Mouse (Mus musculus): ENCODE data around the gene Ppp1r3g. TPM values are rescaled to one million over a fixed set of nuclear protein-coding genes. Genes with fewer than 3 reads are reported as not detected.

The Ppp1r3g gene
- polyA plus RNA-seq, 1 experiment from 2014 or later: 4.3 TPM

- Histone ChIP-seq H3K9ac (ENCODE audit: low read length) (peak overlapping the region; percentile 38; the same call in 1 of the 2 replicates), H3K27ac (replicated peaks in 1 of 2; ENCODE audit: control insufficient read depth in 1 of 2, insufficient read depth in 1 of 2, low read depth in 2 of 2, low read length in 2 of 2) (peak overlapping the region; percentile 48 to 66), H3K9me3 (ENCODE audit: control insufficient read depth, low read length) (no peaks in the 10 kb centered on the region), H3K4me2 (ENCODE audit: low read length) (no peak overlapping the region), H3K4me1 (ENCODE audit: control insufficient read depth in 2 of 2, insufficient read depth in 2 of 2, low read length in 2 of 2) (peaks cover 31 to 59% of the 10 kb centered on the region in 2 experiments), H3K36me3 (ENCODE audit: control insufficient read depth, insufficient read depth, low read length) (no peaks in the 10 kb centered on the region), H3K27me3 (ENCODE audit: control insufficient read depth, insufficient read depth, low read length) (no peaks in the 10 kb centered on the region), H3K4me3 (ENCODE audit: control insufficient read depth in 1 of 2, insufficient read depth in 1 of 2, low read depth in 1 of 2, low read length in 2 of 2) (no peak overlapping the region)
- 31% methylated on average over 2 of the region's 2 CpGs for WGBS
- no peak for ATAC-seq (ENCODE audit: insufficient number of reproducible peaks, insufficient read depth, low FRiP score, low read depth)
Measured at GRCm38 (mm10) chr13:35995696-35996426, 37.2 kb downstream of the Ppp1r3g start.

DNA sequence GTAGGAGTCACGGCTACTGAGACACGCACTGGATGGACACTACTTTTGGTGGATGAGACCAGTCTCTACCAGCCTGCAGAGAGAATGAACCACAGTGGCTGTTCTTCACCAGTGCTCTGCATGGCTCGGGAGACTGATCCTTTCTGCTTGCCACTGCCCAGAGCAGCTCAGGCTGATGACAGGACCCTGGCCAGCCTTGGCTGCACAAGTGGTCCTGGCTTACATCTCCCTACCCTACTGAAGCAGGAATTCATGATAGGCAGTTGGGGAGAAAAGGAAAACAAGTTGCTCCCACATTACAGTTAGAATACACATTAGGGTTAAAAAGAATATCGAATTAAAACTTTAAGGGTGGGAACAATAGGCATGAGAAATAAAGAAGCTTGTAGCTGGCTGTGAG, 39.0 kb downstream of the Ppp1r3g start:
- Histone ChIP-seq H3K27ac (replicated peaks in 1 of 2; ENCODE audit: control insufficient read depth in 1 of 2, insufficient read depth in 1 of 2, low read depth in 2 of 2, low read length in 2 of 2) (peak overlapping the region; percentile 12 to 51; a peak in 3 of 4 replicates), H3K4me1 (ENCODE audit: control insufficient read depth in 2 of 2, insufficient read depth in 2 of 2, low read length in 2 of 2) (peaks cover 31 to 60% of the 10 kb centered on the region in 2 experiments), H3K36me3 (ENCODE audit: control insufficient read depth, insufficient read depth, low read length) (no peaks in the 10 kb centered on the region), H3K9ac (ENCODE audit: low read length) (no peak overlapping the region), H3K9me3 (ENCODE audit: control insufficient read depth, low read length) (no peaks in the 10 kb centered on the region), H3K4me3 (ENCODE audit: control insufficient read depth in 1 of 2, insufficient read depth in 1 of 2, low read depth in 1 of 2, low read length in 2 of 2) (no peak overlapping the region), H3K27me3 (ENCODE audit: control insufficient read depth, insufficient read depth, low read length) (no peaks in the 10 kb centered on the region), H3K4me2 (ENCODE audit: low read length) (no peak overlapping the region)
- peak; percentile 35; the same call in 1 of the 2 replicates for ATAC-seq (ENCODE audit: insufficient number of reproducible peaks, insufficient read depth, low FRiP score, low read depth)
- WGBS: 54% methylated on average over 4 of the region's 4 CpGs

DNA sequence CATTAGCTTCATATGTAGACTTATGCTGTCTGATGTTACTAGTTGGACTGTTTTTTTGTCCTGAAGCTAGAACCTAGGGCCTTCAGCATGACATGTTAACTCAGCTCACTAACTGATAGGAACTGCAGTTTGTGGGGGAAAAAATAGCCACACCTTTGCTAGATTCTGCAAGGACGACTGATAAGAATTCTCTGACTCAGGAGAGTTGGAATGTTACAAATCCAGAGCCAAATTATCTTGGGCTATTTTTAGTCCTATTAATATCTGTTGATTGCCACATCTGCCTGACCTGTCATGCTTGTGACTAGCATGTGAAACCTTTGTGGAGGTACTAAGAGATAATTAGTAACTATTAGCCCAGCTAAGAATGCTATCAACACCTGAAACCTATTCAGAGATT, 42.2 kb downstream of the Ppp1r3g start:
- WGBS: 8% methylated on average over 1 of the region's 1 CpGs
- H3K4me3 ChIP-seq (ENCODE audit: control insufficient read depth in 1 of 2, insufficient read depth in 1 of 2, low read depth in 1 of 2, low read length in 2 of 2): no peak overlapping the region
- no peak for ATAC-seq (ENCODE audit: insufficient number of reproducible peaks, insufficient read depth, low FRiP score, low read depth)
- H3K4me2 ChIP-seq (ENCODE audit: low read length): no peak overlapping the region
- H3K27ac ChIP-seq (replicated peaks in 1 of 2; ENCODE audit: control insufficient read depth in 1 of 2, insufficient read depth in 1 of 2, low read depth in 2 of 2, low read length in 2 of 2): no peak overlapping the region
- H3K4me1 ChIP-seq (ENCODE audit: control insufficient read depth in 2 of 2, insufficient read depth in 2 of 2, low read length in 2 of 2): peaks cover 16 to 39% of the 10 kb centered on the region in 2 experiments
- no peak overlapping the region for H3K9ac ChIP-seq (ENCODE audit: low read length)
- H3K9me3 ChIP-seq (ENCODE audit: control insufficient read depth, low read length): no peaks in the 10 kb centered on the region
- H3K27me3 ChIP-seq (ENCODE audit: control insufficient read depth, insufficient read depth, low read length): no peaks in the 10 kb centered on the region
- no peaks in the 10 kb centered on the region for H3K36me3 ChIP-seq (ENCODE audit: control insufficient read depth, insufficient read depth, low read length)

DNA sequence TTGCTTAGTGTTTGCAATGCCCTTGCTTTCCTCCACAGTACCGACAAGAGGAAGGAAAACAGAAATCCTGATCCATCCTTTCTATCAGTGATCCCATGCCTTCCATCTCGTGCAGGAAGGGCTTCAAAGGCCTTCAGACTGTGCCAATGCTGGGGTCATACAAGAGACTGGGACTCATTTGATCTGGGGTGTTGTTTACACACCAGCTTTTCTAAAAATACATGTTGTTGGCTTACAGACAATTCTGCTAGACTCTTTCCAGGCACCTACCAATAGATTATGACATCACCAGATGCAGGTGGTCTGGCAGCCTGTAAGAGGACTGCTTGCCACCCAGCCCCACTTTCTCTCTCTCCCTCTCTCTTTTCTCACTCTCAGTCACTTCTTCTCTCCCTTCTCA, 51.3 kb downstream of the Ppp1r3g start:
- peak overlapping the region in 1 of 2 experiments; percentile 61; a peak in 2 of 4 replicates for H3K27ac ChIP-seq (replicated peaks in 1 of 2; ENCODE audit: control insufficient read depth in 1 of 2, insufficient read depth in 1 of 2, low read depth in 2 of 2, low read length in 2 of 2)
- ATAC-seq (ENCODE audit: insufficient number of reproducible peaks, insufficient read depth, low FRiP score, low read depth): no peak
- no peaks in the 10 kb centered on the region for H3K9me3 ChIP-seq (ENCODE audit: control insufficient read depth, low read length)
- WGBS: 20% methylated on average over 2 of the region's 2 CpGs
- H3K36me3 ChIP-seq (ENCODE audit: control insufficient read depth, insufficient read depth, low read length): no peaks in the 10 kb centered on the region
- no peak overlapping the region for H3K4me2 ChIP-seq (ENCODE audit: low read length)
- no peak overlapping the region for H3K4me3 ChIP-seq (ENCODE audit: control insufficient read depth in 1 of 2, insufficient read depth in 1 of 2, low read depth in 1 of 2, low read length in 2 of 2)
- H3K27me3 ChIP-seq (ENCODE audit: control insufficient read depth, insufficient read depth, low read length): no peaks in the 10 kb centered on the region
- H3K9ac ChIP-seq (ENCODE audit: low read length): no peak overlapping the region
- H3K4me1 ChIP-seq (ENCODE audit: control insufficient read depth in 2 of 2, insufficient read depth in 2 of 2, low read length in 2 of 2): peaks cover 4 to 19% of the 10 kb centered on the region in 2 experiments

DNA sequence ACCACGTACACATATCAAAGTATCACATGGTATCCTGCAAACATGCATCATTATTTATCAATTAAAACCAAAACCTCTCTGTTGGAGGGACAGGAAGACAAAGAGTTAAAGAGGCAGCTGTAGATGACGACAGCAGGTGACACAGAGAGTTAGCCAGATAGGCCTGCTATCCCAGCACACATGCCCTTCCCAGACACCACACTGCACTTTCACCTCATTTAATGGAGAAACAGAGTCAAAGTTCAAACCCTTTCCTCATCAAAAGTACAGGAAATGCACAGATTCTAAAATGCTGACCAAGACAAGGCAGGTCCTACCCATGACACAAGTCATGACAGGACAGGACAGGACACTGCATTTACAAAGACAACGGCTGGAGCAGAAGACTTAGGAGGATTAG, 57.0 kb downstream of the Ppp1r3g start:
- Histone ChIP-seq H3K4me2 (ENCODE audit: low read length) (no peak overlapping the region), H3K27ac (replicated peaks in 1 of 2; ENCODE audit: control insufficient read depth in 1 of 2, insufficient read depth in 1 of 2, low read depth in 2 of 2, low read length in 2 of 2) (no peak overlapping the region), H3K27me3 (ENCODE audit: control insufficient read depth, insufficient read depth, low read length) (no peaks in the 10 kb centered on the region), H3K36me3 (ENCODE audit: control insufficient read depth, insufficient read depth, low read length) (no peaks in the 10 kb centered on the region), H3K4me3 (ENCODE audit: control insufficient read depth in 1 of 2, insufficient read depth in 1 of 2, low read depth in 1 of 2, low read length in 2 of 2) (no peak overlapping the region), H3K9me3 (ENCODE audit: control insufficient read depth, low read length) (no peaks in the 10 kb centered on the region), H3K4me1 (ENCODE audit: control insufficient read depth in 2 of 2, insufficient read depth in 2 of 2, low read length in 2 of 2) (peaks cover 9 to 44% of the 10 kb centered on the region in 2 experiments), H3K9ac (ENCODE audit: low read length) (no peak overlapping the region)
- WGBS: 67% methylated on average over 3 of the region's 3 CpGs
- no peak for ATAC-seq (ENCODE audit: insufficient number of reproducible peaks, insufficient read depth, low FRiP score, low read depth)

GRCm38 (mm10) chr13:36018017-36018416, 59.4 kb downstream of the Ppp1r3g start:
- no peaks in the 10 kb centered on the region for H3K9me3 ChIP-seq (ENCODE audit: control insufficient read depth, low read length)
- no peak overlapping the region for H3K4me2 ChIP-seq (ENCODE audit: low read length)
- peak overlapping the region in 1 of 2 experiments; percentile 47; a peak in 1 of 4 replicates for H3K27ac ChIP-seq (replicated peaks in 1 of 2; ENCODE audit: control insufficient read depth in 1 of 2, insufficient read depth in 1 of 2, low read depth in 2 of 2, low read length in 2 of 2)

DNA sequence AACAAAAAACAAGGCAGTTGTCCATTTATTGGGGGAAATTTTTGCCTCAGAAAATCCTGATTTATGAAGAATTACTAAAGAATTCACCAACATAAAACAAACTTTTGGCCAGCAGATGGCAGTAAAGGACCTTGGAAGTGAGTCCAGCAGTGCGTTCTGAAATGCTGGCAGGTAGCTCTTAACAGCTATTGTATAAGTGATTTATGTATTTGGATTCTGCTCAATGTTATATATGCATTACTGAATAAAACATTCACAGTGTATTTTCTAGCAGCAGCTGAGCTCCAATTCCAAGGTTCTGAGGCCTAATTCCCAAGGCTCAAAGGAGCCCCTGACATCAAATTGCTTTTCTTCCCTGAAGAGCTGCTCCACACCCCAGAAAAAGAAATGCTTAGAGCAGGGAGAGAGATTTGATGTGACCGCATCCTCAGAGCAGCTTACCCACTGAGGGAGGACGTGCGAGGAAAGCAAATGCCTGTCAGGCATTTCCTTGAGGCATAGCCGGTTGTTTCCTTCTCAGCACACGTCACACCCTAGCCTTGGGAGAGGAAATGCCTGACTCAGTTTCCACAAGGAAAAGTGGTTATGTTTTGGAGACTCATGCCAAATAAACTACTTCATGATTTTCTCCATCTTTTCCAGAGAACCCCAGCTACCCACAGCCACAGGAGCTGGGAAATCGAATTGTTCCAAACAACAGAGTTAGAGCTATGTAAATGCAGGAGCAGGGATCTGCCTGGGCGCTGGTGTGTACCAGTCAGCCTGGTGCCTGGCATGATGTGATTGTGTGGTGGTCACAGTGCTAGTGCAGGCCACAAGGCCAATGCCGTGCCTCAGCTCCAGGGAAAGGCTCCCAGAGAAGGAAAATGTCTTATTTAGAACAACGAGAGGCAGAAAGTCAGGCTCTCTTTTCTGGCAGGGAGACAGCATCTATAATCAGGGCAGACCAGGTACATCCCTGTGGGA, 61.0 kb downstream of the Ppp1r3g start:
- H3K36me3 ChIP-seq (ENCODE audit: control insufficient read depth, insufficient read depth, low read length): no peaks in the 10 kb centered on the region
- 51% methylated on average over 10 of the region's 10 CpGs for WGBS
- H3K27me3 ChIP-seq (ENCODE audit: control insufficient read depth, insufficient read depth, low read length): no peaks in the 10 kb centered on the region
- no peak overlapping the region for H3K27ac ChIP-seq (replicated peaks in 1 of 2; ENCODE audit: control insufficient read depth in 1 of 2, insufficient read depth in 1 of 2, low read depth in 2 of 2, low read length in 2 of 2)
- peaks cover 9 to 48% of the 10 kb centered on the region in 2 experiments for H3K4me1 ChIP-seq (ENCODE audit: control insufficient read depth in 2 of 2, insufficient read depth in 2 of 2, low read length in 2 of 2)
- H3K4me3 ChIP-seq (ENCODE audit: control insufficient read depth in 1 of 2, insufficient read depth in 1 of 2, low read depth in 1 of 2, low read length in 2 of 2): no peak overlapping the region
- no peak overlapping the region for H3K4me2 ChIP-seq (ENCODE audit: low read length)
- ATAC-seq (ENCODE audit: insufficient number of reproducible peaks, insufficient read depth, low FRiP score, low read depth): no peak
- no peak overlapping the region; the same call in 1 of the 2 replicates for H3K9ac ChIP-seq (ENCODE audit: low read length)
- no peaks in the 10 kb centered on the region for H3K9me3 ChIP-seq (ENCODE audit: control insufficient read depth, low read length)

More at GRCm38 (mm10) chr13:36018017-36018416, 59.4 kb downstream of the Ppp1r3g start:
- no peak overlapping the region for H3K9ac ChIP-seq (ENCODE audit: low read length)
- WGBS: 36% methylated on average over 2 of the region's 2 CpGs
- peaks cover 9 to 50% of the 10 kb centered on the region in 2 experiments for H3K4me1 ChIP-seq (ENCODE audit: control insufficient read depth in 2 of 2, insufficient read depth in 2 of 2, low read length in 2 of 2)
- H3K36me3 ChIP-seq (ENCODE audit: control insufficient read depth, insufficient read depth, low read length): no peaks in the 10 kb centered on the region
- ATAC-seq (ENCODE audit: insufficient number of reproducible peaks, insufficient read depth, low FRiP score, low read depth): no peak
- H3K4me3 ChIP-seq (ENCODE audit: control insufficient read depth in 1 of 2, insufficient read depth in 1 of 2, low read depth in 1 of 2, low read length in 2 of 2): no peak overlapping the region
- no peaks in the 10 kb centered on the region for H3K27me3 ChIP-seq (ENCODE audit: control insufficient read depth, insufficient read depth, low read length)
